Mouse (Mus musculus) splenic B cell, adult 2 months (primary cell): ENCODE measurements around the gene Kxd1.

Experiments
- DNase-seq: peaks from one replicate; pipeline ENCODE4 v3.0.0-alpha.2; 2011; ENCODE audit warnings: low read depth, low spot score
- H3K27me3 ChIP-seq: 2 replicates; pipeline ENCODE4 v1.6.1; 2012; ENCODE audit warnings: mild to moderate bottlenecking, low read length, moderate library complexity, mixed read lengths; ENCODE audit not compliant: control insufficient read depth, poor library complexity, insufficient read depth, severe bottlenecking
- H3K36me3 ChIP-seq: 2 replicates; pipeline ENCODE4 v1.6.1; 2012; ENCODE audit warnings: mild to moderate bottlenecking, low read length, moderate library complexity, mixed read lengths; ENCODE audit not compliant: control insufficient read depth, poor library complexity, insufficient read depth, severe bottlenecking

Kxd1 gene

DNA sequence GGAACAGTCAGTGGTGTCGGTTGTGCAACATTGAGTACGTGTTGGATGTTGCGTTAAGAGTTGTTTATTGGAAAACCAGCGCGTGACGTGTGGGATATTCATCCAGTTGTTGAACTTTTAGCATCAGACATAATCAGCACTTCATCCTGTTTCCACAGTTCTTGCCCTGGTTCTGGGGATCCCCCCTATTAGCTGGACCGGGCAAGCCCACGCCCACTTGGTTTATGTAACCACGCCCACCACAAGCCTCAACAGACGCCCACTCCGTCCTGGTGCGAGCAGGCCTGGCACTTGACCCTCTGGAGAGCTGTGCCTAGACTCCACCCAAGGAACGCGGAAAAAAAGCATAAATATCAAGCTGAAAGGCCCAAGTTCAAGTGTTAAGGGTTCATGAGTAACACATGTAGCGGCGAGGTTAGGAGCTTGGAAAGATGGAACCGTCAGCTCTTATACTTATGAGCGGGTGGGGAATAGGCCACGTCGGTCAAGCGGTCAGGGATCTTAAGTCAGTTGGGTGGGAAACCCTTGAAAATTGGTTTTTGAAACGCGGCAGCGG lies 10.3 kb upstream of the Kxd1 start:
- no peaks in the 10 kb centered on the region for H3K27me3 ChIP-seq
- DNase-seq, result peak; percentile 66
- H3K36me3 ChIP-seq, result peaks cover 3% of the 10 kb centered on the region

GRCm38 (mm10) chr8:70535701-70536100 lies 7.9 kb upstream of the Kxd1 start:
- Histone ChIP-seq H3K27me3 (no peaks in the 10 kb centered on the region), H3K36me3 (peaks cover 5% of the 10 kb centered on the region)
- no peak for DNase-seq

- peaks cover 5% of the 10 kb centered on the region for H3K36me3 ChIP-seq
- H3K27me3 ChIP-seq, result no peaks in the 10 kb centered on the region
- no peak for DNase-seq
These were observed 7.5 kb upstream of the Kxd1 start for GRCm38 (mm10) chr8:70535221-70535620.

DNA sequence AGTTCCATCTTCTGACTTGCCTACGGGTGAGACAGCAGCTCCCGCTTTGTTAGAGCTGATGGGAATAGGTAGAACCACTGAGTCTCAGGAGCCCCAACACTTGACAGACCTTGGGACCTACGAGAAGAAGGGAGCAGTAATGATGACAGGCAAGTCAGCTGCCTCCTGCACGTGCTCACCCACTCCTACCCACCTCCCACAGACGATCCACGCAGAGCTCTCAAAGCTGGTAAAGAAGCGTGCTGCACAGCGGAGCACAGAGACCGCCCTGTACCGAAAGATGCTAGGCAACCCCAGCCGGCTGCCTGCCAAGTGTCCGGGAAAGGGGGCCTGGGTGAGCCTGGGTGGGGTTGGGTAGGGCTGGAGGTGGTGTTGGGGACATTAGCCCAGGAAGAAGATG lies 6.5 kb upstream of the Kxd1 start:
- Histone ChIP-seq H3K36me3 (peaks cover 5% of the 10 kb centered on the region), H3K27me3 (no peaks in the 10 kb centered on the region)
- no peak for DNase-seq

- Histone ChIP-seq H3K27me3 (no peaks in the 10 kb centered on the region), H3K36me3 (peaks cover 5% of the 10 kb centered on the region)
- DNase-seq, result no peak
These were observed 2.6 kb upstream of the Kxd1 start for GRCm38 (mm10) chr8:70530314-70530713.

DNA sequence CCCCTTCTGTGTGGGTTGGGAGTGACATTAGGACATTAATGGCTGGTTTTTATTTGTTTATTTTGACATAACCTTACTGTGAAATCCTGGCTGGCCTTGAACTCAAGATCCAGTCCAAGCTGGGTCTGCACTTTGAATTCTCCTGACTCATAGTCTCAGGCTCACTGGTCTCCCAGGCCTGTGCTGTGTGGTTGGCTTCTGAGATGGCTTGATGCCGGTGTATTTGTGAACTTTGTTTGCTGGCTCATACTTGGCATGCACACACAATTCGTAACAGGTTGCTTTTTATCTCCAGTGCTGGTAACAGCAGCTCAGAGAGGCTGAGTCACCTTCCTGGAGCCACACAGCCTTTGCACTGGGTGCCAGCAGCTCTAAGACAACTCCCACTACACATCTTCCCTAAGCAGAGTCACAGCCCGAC lies 2.0 kb upstream of the Kxd1 start:
- no peak for DNase-seq
- H3K27me3 ChIP-seq, result no peaks in the 10 kb centered on the region
- peaks cover 5% of the 10 kb centered on the region for H3K36me3 ChIP-seq

GRCm38 (mm10) chr8:70529299-70529698 lies 1.5 kb upstream of the Kxd1 start:
- Histone ChIP-seq H3K36me3 (peaks cover 4% of the 10 kb centered on the region), H3K27me3 (no peaks in the 10 kb centered on the region)
- no peak for DNase-seq

DNA sequence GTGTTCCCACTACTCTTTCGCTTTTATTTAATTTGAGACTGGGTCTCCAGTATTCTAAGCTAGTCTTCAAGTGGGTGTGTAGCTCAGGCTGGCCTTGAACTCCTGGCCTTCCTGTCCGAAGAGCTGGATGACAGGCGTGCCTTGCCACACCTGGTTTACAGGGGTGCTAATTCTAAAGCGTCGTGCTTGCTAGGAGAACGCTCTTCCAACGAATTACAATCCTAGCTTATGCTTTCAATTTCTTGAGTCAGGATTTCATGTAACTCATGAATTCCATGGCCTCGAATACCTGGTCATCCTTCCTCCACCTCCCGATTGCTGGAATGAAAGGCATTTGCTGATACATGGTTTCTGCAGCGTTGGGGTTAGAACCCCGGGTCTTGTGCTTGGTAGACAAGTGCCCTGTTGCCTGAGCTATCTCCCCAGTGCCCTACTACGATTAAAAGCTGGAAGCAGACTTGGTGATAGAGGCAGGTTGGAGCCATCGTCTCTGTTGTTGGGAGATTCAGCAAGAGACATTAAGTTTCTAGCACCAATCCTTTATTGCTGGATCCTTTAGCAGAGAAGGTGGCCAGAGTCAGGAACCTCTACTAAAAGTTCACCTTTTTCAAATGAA lies 534 bp upstream of the Kxd1 start:
- DNase-seq, result no peak
- peaks cover 2% of the 10 kb centered on the region for H3K36me3 ChIP-seq
- no peaks in the 10 kb centered on the region for H3K27me3 ChIP-seq

GRCm38 (mm10) chr8:70527111-70527511 lies 645 bp downstream of the Kxd1 start:
- Histone ChIP-seq H3K27me3 (no peaks in the 10 kb centered on the region), H3K36me3 (peaks cover 2% of the 10 kb centered on the region)
- no peak for DNase-seq

DNA sequence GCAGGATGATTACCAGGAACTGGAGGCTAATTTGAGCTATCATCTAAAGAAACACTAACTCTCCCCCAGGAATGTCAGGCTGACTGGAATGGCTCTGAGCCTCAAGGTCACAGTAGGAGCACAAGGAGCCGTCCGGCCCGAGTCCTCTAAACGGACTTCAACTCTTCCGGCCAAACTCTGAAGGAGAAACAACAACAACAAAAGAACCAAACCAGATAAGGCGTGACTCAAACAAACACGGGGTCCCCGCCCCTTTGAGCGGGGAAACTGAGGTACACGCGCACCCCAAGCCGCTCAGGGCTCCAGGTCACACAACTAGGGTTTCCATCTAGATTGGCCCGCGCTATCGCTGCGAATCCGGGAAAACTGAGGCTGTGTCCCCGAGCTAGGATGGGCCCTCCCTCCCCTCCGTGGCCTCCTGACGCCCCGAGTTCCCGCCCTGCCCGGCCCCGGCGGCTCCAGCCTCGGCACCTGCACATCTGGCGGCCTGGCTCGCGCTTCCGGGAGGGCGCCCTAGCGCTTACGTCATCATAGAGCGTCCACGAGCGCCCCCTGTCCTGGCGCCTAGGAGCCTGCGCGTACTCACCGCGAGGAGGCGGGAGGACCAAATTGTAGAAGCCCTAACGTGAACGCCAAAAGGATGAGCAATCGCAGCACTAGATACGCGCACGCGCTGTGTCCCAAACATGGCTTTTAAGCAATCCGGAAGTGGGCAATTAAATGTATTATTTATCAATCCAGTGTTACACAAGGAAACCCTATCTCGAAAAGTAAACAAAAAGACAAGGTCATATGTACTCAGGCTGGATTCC lies 5.0 kb downstream of the Kxd1 start:
- peak; percentile 99 for DNase-seq
- Histone ChIP-seq H3K36me3 (peaks cover 3% of the 10 kb centered on the region; the same call in 1 of the 2 replicates), H3K27me3 (no peaks in the 10 kb centered on the region)

GRCm38 (mm10) chr8:70519606-70520005 lies 8.2 kb downstream of the Kxd1 start:
- Histone ChIP-seq H3K27me3 (no peaks in the 10 kb centered on the region), H3K36me3 (peaks cover 8% of the 10 kb centered on the region)
- DNase-seq, result no peak

DNA sequence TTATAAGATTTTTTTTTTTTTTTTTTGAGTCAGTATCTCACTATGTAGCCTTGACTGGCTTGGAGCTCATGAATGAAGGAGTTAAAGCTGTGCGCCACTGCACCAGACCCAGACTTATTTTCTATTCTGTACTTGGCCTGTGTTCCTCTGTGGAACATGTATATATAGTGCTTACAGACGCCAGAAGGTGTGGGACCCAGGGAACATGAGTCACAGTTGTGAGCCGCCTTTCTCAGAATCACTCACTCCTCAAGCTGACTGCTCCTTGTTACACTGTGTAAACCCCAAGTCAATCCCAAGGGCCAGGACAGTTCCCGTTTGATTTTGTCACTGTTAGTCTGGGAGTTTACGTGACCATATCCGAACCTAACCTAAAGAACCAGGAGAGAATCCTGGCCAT lies 8.7 kb downstream of the Kxd1 start:
- no peak for DNase-seq
- H3K27me3 ChIP-seq, result no peaks in the 10 kb centered on the region
- H3K36me3 ChIP-seq, result peaks cover 8% of the 10 kb centered on the region

GRCm38 (mm10) chr8:70517940-70518643 lies 9.7 kb downstream of the Kxd1 start:
- H3K36me3 ChIP-seq, result peaks cover 8% of the 10 kb centered on the region; the same call in 1 of the 2 replicates
- DNase-seq, result no peak
- H3K27me3 ChIP-seq, result no peaks in the 10 kb centered on the region

GRCm38 (mm10) chr8:70513441-70513840 lies 14.3 kb downstream of the Kxd1 start:
- Histone ChIP-seq H3K36me3 (peaks cover 9% of the 10 kb centered on the region; the same call in 1 of the 2 replicates), H3K27me3 (no peaks in the 10 kb centered on the region)
- no peak for DNase-seq
